Mouse (Mus musculus) neural tube, embryonic 11.5 days (tissue): ENCODE measurements around the gene Zfp52. TPM values are rescaled to one million over a fixed set of nuclear protein-coding genes. Genes with fewer than 3 reads are reported as not detected.

Experiments used
- ATAC-seq: fragments of 200-750 bp; cut with Nextera tagmentation; 2 replicates; pipeline ENCODE4 v1.8.0; 2017; ENCODE audit warnings: moderate number of reproducible peaks, mild to moderate bottlenecking, moderate TSS enrichment, moderate library complexity; ENCODE audit not compliant: insufficient read depth, low FRiP score, low TSS enrichment
- DNase-seq: peaks from one replicate; pipeline ENCODE4 v3.0.0-alpha.2; 2015; ENCODE audit warnings: low spot score
- H3K27ac ChIP-seq: fragments of 300-500 bp; sonication (generic); 2 replicates; pipeline ENCODE4 v1.5.1; 2014; ENCODE audit warnings: low read depth, mild to moderate bottlenecking, low read length
- H3K27me3 ChIP-seq: fragments of 300-500 bp; sonication (generic); 2 replicates; pipeline ENCODE4 v1.6.1; 2014; ENCODE audit warnings: mild to moderate bottlenecking, low read length, mixed read lengths; ENCODE audit not compliant: control insufficient read depth, insufficient read depth
- H3K36me3 ChIP-seq: fragments of 300-500 bp; sonication (generic); 2 replicates; pipeline ENCODE4 v1.6.1; 2014; ENCODE audit warnings: mild to moderate bottlenecking, low read length, moderate library complexity, mixed read lengths; ENCODE audit not compliant: control insufficient read depth, insufficient read depth
- H3K4me1 ChIP-seq: fragments of 300-500 bp; sonication (generic); 2 replicates; pipeline ENCODE4 v1.6.1; 2014; ENCODE audit warnings: low read length, mixed read lengths; ENCODE audit not compliant: control insufficient read depth, insufficient read depth
- H3K4me2 ChIP-seq: fragments of 300-500 bp; sonication (generic); 2 replicates; pipeline ENCODE4 v1.6.1; 2014; ENCODE audit warnings: low read depth, mild to moderate bottlenecking, moderate library complexity
- H3K4me3 ChIP-seq: fragments of 300-500 bp; sonication (generic); 2 replicates; pipeline ENCODE4 v1.5.1; 2014; ENCODE audit warnings: low read depth, low read length
- H3K9ac ChIP-seq: fragments of 300-500 bp; sonication (generic); 2 replicates; pipeline ENCODE4 v1.6.1; 2014; ENCODE audit warnings: mild to moderate bottlenecking, low read length
- H3K9me3 ChIP-seq: fragments of 300-500 bp; sonication (generic); 2 replicates; pipeline ENCODE4 v1.6.1; 2016; ENCODE audit warnings: low read length; ENCODE audit not compliant: control insufficient read depth
- WGBS: fragments of 180-500 bp; shearing (Covaris S2); extraction: QIAGEN DNeasy Blood & Tissue Kit; methylation state at CpG from one replicate; pipeline ENCODE4 v1.1.7; 2014; 5-methylcytosine and 5-hydroxymethylcytosine counted together
- polyA plus RNA-seq: library from polyadenylated mRNA; unstranded; fragments of >200 nt; fragmentation: Nextera tagmentation; extraction: Ambion mirVana; gene quantifications from 2 replicates; pipeline ENCODE4 v1.2.1, GENCODE M21; 2014

Zfp52 gene
- polyA plus RNA-seq = 1.3 and 1.5 TPM in 2 replicates

- Histone ChIP-seq H3K4me3 (peak within 1 kb of the TSS; percentile 31), H3K27ac (no peak within 1 kb of the TSS), H3K27me3 (no peaks in the 10 kb centered on the region), H3K36me3 (no peaks in the 10 kb centered on the region), H3K9ac (peak within 1 kb of the TSS; percentile 33), H3K4me2 (peak within 1 kb of the TSS; percentile 57), H3K4me1 (no peaks in the 10 kb centered on the region), H3K9me3 (no peaks in the 10 kb centered on the region)
- DNase-seq (peak; percentile 43), ATAC-seq (0 out of 2 replicates have a peak, but pooled peaks have one; percentile 19)
- 7% methylated on average over 21 of the region's 21 CpGs for WGBS
Observed at GRCm38 (mm10) chr17:21535096-21536001, at the start of gene Zfp52. Gene Zfp52 (plus strand): TSS chr17:21535539.

- H3K27me3 ChIP-seq = no peaks in the 10 kb centered on the region
- 1% methylated on average over 34 of the region's 34 CpGs for WGBS
- H3K4me2 ChIP-seq = peak within 1 kb of the TSS; percentile 66
- H3K9ac ChIP-seq = peak within 1 kb of the TSS; percentile 72
- ATAC-seq (peak; percentile 100), DNase-seq (peak; percentile 83)
- peak within 1 kb of the TSS; percentile 68 for H3K27ac ChIP-seq
- no peaks in the 10 kb centered on the region for H3K36me3 ChIP-seq
- no peaks in the 10 kb centered on the region for H3K9me3 ChIP-seq
- H3K4me3 ChIP-seq = peak within 1 kb of the TSS; percentile 71
- no peaks in the 10 kb centered on the region for H3K4me1 ChIP-seq
Observed at GRCm38 (mm10) chr17:21488760-21489499, 46.4 kb upstream of the Zfp52 start, which contains the start of gene Zfp53. Gene Zfp53 (plus strand): TSS chr17:21488998.

- H3K9ac ChIP-seq = peak overlapping the region; percentile 72; the same call in 1 of the 2 replicates
- no peaks in the 10 kb centered on the region for H3K36me3 ChIP-seq
- WGBS = 17% methylated on average over 8 of the region's 8 CpGs
- peak overlapping the region; percentile 66 for H3K4me2 ChIP-seq
- H3K27ac ChIP-seq = no peak overlapping the region
- DNase-seq = no peak
- ATAC-seq = peak; percentile 2; the same call in 1 of the 2 replicates
- no peaks in the 10 kb centered on the region for H3K27me3 ChIP-seq
- no peaks in the 10 kb centered on the region for H3K9me3 ChIP-seq
- peak overlapping the region; percentile 71 for H3K4me3 ChIP-seq
- no peaks in the 10 kb centered on the region for H3K4me1 ChIP-seq
Observed at GRCm38 (mm10) chr17:21489500-21490001, 45.8 kb upstream of the Zfp52 start.

- Histone ChIP-seq H3K9ac (no peak overlapping the region), H3K4me2 (no peak overlapping the region), H3K27me3 (no peaks in the 10 kb centered on the region), H3K4me3 (no peak overlapping the region), H3K9me3 (no peaks in the 10 kb centered on the region), H3K27ac (no peak overlapping the region), H3K4me1 (no peaks in the 10 kb centered on the region), H3K36me3 (no peaks in the 10 kb centered on the region)
- 89% methylated on average over 1 of the region's 1 CpGs for WGBS
- ATAC-seq = no peak
- DNase-seq = no peak
Observed at GRCm38 (mm10) chr17:21501365-21501764, 34.0 kb upstream of the Zfp52 start.

- no peak for ATAC-seq
- H3K27me3 ChIP-seq = no peaks in the 10 kb centered on the region
- no peaks in the 10 kb centered on the region for H3K4me1 ChIP-seq
- no peaks in the 10 kb centered on the region for H3K9me3 ChIP-seq
- H3K4me3 ChIP-seq = no peak overlapping the region
- no peak overlapping the region for H3K4me2 ChIP-seq
- 96% methylated on average over 1 of the region's 1 CpGs for WGBS
- no peak overlapping the region for H3K9ac ChIP-seq
- no peak for DNase-seq
- no peaks in the 10 kb centered on the region for H3K36me3 ChIP-seq
- no peak overlapping the region for H3K27ac ChIP-seq
Observed at GRCm38 (mm10) chr17:21504524-21504923, 30.8 kb upstream of the Zfp52 start.

GRCm38 (mm10) chr17:21506258-21506657 is 29.1 kb upstream of the Zfp52 start:
- DNase-seq (no peak), ATAC-seq (no peak)
- Histone ChIP-seq H3K4me3 (no peak overlapping the region), H3K4me1 (no peaks in the 10 kb centered on the region), H3K9ac (no peak overlapping the region), H3K27ac (no peak overlapping the region), H3K4me2 (no peak overlapping the region), H3K36me3 (no peaks in the 10 kb centered on the region), H3K9me3 (no peaks in the 10 kb centered on the region), H3K27me3 (no peaks in the 10 kb centered on the region)
- 94% methylated on average over 3 of the region's 3 CpGs for WGBS

- no peak for ATAC-seq
- no peak overlapping the region for H3K27ac ChIP-seq
Observed at GRCm38 (mm10) chr17:21509756-21510155, 25.6 kb upstream of the Zfp52 start.

GRCm38 (mm10) chr17:21515403-21516105 is 19.8 kb upstream of the Zfp52 start:
- Histone ChIP-seq H3K9ac (no peak overlapping the region), H3K36me3 (no peaks in the 10 kb centered on the region), H3K27me3 (no peaks in the 10 kb centered on the region), H3K4me2 (peak overlapping the region; percentile 85), H3K4me3 (peak overlapping the region; percentile 51; the same call in 1 of the 2 replicates), H3K4me1 (no peaks in the 10 kb centered on the region), H3K9me3 (no peaks in the 10 kb centered on the region), H3K27ac (no peak overlapping the region)
- ATAC-seq (peak; percentile 60), DNase-seq (peak; percentile 63)
- 4% methylated on average over 8 of the region's 8 CpGs for WGBS

More at GRCm38 (mm10) chr17:21509756-21510155, 25.6 kb upstream of the Zfp52 start:
- no peak for DNase-seq
- H3K4me3 ChIP-seq = no peak overlapping the region
- H3K4me2 ChIP-seq = no peak overlapping the region
- no peaks in the 10 kb centered on the region for H3K4me1 ChIP-seq
- no peaks in the 10 kb centered on the region for H3K27me3 ChIP-seq
- no peak overlapping the region for H3K9ac ChIP-seq
- no peaks in the 10 kb centered on the region for H3K9me3 ChIP-seq
- H3K36me3 ChIP-seq = no peaks in the 10 kb centered on the region
